Mouse (Mus musculus) E14TG2a.4 (cell line): ENCODE measurements around the gene Sel1l3.

Experiments
- H3K27me3 ChIP-seq: 2 replicates; pipeline ENCODE4 v1.6.1; 2014; ENCODE audit warnings: low read length, control low read depth; ENCODE audit not compliant: insufficient read depth
- H3K36me3 ChIP-seq: 2 replicates; pipeline ENCODE4 v1.6.1; 2014; ENCODE audit warnings: low read length, control low read depth; ENCODE audit not compliant: insufficient read depth
- H3K4me1 ChIP-seq: replicated peaks from 2 replicates; pipeline ENCODE4 v1.6.1; 2014; ENCODE audit warnings: low read depth, low read length, control low read depth
- H3K4me3 ChIP-seq: replicated peaks from 2 replicates; pipeline ENCODE4 v1.5.1; 2014; ENCODE audit warnings: mild to moderate bottlenecking, low read length
- H3K9me3 ChIP-seq: 2 replicates; pipeline ENCODE4 v1.6.1; 2014; ENCODE audit warnings: low read length, control low read depth
- CTCF ChIP-seq: conservative IDR thresholded peaks from 2 replicates; pipeline ENCODE4 v1.5.1; 2014; ENCODE audit warnings: low read length
- NANOG ChIP-seq: IDR thresholded peaks from 2 replicates; pipeline ENCODE4 v1.6.1; 2014; ENCODE audit warnings: borderline replicate concordance, low read length, mixed read lengths
- POU5F1 ChIP-seq: IDR thresholded peaks from 2 replicates; pipeline ENCODE4 v1.6.1; 2014; ENCODE audit warnings: low read length, borderline replicate concordance

Sel1l3 gene

DNA sequence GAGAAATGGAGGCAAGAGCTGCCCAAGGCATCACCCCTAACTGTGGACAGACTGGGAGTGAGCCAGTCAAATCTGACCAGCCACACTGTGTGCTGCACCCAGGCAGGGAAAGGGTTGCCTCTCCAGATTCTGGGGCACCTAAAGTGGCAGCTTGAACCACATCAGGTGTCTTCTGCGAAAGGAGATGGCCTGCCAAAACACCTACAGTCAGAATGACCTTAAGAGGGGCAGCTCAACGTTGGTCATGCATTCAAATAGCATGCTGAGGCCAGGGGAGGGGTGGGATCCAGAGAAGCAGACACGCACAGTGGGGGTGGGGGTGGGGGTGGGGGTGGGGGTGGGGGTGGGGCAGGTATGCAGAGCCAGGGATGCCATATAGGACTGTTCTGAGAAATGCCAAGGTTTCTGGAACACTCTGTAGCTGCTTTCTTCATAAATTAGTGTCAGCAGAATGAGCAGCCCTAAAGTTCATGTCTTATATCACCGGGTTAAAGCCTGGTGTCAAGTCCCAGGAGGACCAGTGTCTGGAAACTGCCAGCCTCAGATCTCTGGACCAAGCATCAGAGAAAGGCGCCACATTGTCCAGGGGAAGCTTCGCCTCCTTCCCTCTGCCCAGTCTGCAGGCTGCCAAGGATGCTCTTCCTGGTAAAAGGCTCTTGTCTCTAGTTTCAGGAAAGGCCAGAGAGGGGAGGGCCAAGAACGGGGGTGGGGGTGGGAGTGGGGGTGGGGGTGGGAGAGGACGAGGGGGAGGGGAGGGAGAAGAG, 65.4 kb downstream of the Sel1l3 start:
- Histone ChIP-seq H3K4me3 (no peak overlapping the region), H3K36me3 (no peaks in the 10 kb centered on the region), H3K9me3 (peaks cover 5% of the 10 kb centered on the region; the same call in 1 of the 2 replicates), H3K4me1 (no peaks in the 10 kb centered on the region), H3K27me3 (peaks cover 10% of the 10 kb centered on the region; the same call in 1 of the 2 replicates)
- TF ChIP-seq POU5F1 = no peak
- no peak for TF ChIP-seq CTCF
- no peak for TF ChIP-seq NANOG

GRCm38 (mm10) chr5:53147418-53147817, 66.3 kb downstream of the Sel1l3 start:
- Histone ChIP-seq H3K27me3 (peaks cover 10% of the 10 kb centered on the region; the same call in 1 of the 2 replicates), H3K9me3 (peaks cover 5% of the 10 kb centered on the region; the same call in 1 of the 2 replicates), H3K4me3 (no peak overlapping the region), H3K36me3 (no peaks in the 10 kb centered on the region), H3K4me1 (no peaks in the 10 kb centered on the region)
- TF ChIP-seq NANOG (no peak), POU5F1 (no peak), CTCF (no peak)

- Histone ChIP-seq H3K27me3 (peaks cover 9% of the 10 kb centered on the region; the same call in 1 of the 2 replicates), H3K4me1 (no peaks in the 10 kb centered on the region), H3K36me3 (no peaks in the 10 kb centered on the region), H3K9me3 (peaks cover 5% of the 10 kb centered on the region; the same call in 1 of the 2 replicates), H3K4me3 (no peak overlapping the region)
- no peak for TF ChIP-seq CTCF
- no peak for TF ChIP-seq NANOG
- TF ChIP-seq POU5F1 = no peak
These were observed 67.1 kb downstream of the Sel1l3 start for GRCm38 (mm10) chr5:53146684-53147061.

- Histone ChIP-seq H3K4me3 (no peak overlapping the region), H3K4me1 (no peaks in the 10 kb centered on the region), H3K36me3 (no peaks in the 10 kb centered on the region), H3K27me3 (peaks cover 4% of the 10 kb centered on the region; the same call in 1 of the 2 replicates), H3K9me3 (peaks cover 5% of the 10 kb centered on the region; the same call in 1 of the 2 replicates)
- no peak for TF ChIP-seq POU5F1
- TF ChIP-seq CTCF = no peak
- no peak for TF ChIP-seq NANOG
These were observed 67.6 kb downstream of the Sel1l3 start for GRCm38 (mm10) chr5:53146049-53146683.

DNA sequence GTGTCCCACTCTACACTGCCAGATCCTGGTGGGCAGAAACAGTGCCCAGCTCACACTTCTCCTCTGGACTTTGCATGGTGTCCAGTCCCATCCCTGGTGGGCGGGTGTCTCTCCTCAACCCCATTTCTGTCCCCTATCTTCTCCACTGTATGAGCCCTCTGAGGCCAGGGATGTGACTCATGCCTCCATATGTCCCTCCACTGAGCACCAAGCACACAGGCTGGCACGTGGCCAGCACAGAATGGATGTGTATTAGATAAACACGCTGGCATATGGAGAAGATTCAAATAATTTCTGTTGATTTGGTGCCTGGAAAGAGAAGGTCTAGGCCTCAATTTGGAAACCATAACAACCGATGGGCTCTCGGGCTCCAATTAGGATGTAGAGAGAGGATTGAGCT, 71.1 kb downstream of the Sel1l3 start:
- H3K4me3 ChIP-seq = no peak overlapping the region
- TF ChIP-seq NANOG = no peak
- TF ChIP-seq CTCF = no peak
- no peak for TF ChIP-seq POU5F1
- peaks cover 8% of the 10 kb centered on the region; the same call in 1 of the 2 replicates for H3K4me1 ChIP-seq
- H3K9me3 ChIP-seq = peaks cover 5% of the 10 kb centered on the region; the same call in 1 of the 2 replicates
- H3K27me3 ChIP-seq = no peaks in the 10 kb centered on the region; the same call in 1 of the 2 replicates
- no peaks in the 10 kb centered on the region for H3K36me3 ChIP-seq

GRCm38 (mm10) chr5:53140158-53140927, 73.4 kb downstream of the Sel1l3 start:
- H3K36me3 ChIP-seq = no peaks in the 10 kb centered on the region
- no peak overlapping the region for H3K4me3 ChIP-seq
- TF ChIP-seq NANOG (no peak), POU5F1 (no peak), CTCF (no peak)
- H3K4me1 ChIP-seq = peaks cover 8% of the 10 kb centered on the region; the same call in 1 of the 2 replicates
- no peaks in the 10 kb centered on the region for H3K27me3 ChIP-seq
- H3K9me3 ChIP-seq = peaks cover 5% of the 10 kb centered on the region; the same call in 1 of the 2 replicates

DNA sequence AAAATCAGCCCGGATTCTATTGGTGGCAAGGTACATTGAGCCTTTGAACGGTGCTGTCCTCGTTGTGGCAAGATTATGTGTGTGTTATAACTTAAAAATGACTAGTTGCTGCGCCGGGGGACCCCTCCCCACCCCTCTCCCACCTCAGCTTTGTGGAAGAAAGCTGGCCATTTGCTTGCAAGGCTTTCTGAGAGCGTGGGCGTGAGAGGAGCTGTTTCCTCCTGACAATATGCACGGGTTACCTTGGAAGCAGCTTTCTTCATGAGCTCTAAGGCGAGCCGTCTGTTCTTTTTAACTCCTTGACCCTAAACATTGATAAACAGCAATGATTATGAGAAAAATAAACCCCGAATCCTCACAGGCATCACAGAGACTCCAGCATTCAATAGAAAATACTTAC, 74.2 kb downstream of the Sel1l3 start:
- TF ChIP-seq CTCF (no peak), NANOG (no peak), POU5F1 (no peak)
- Histone ChIP-seq H3K4me3 (no peak overlapping the region), H3K36me3 (no peaks in the 10 kb centered on the region), H3K27me3 (no peaks in the 10 kb centered on the region), H3K9me3 (peaks cover 1% of the 10 kb centered on the region; the same call in 1 of the 2 replicates), H3K4me1 (peaks cover 8% of the 10 kb centered on the region; the same call in 1 of the 2 replicates)

GRCm38 (mm10) chr5:53139140-53139539, 74.6 kb downstream of the Sel1l3 start:
- no peak for TF ChIP-seq NANOG
- TF ChIP-seq POU5F1 = no peak
- TF ChIP-seq CTCF = no peak
- no peaks in the 10 kb centered on the region for H3K9me3 ChIP-seq
- H3K4me1 ChIP-seq = peaks cover 8% of the 10 kb centered on the region; the same call in 1 of the 2 replicates
- H3K4me3 ChIP-seq = no peak overlapping the region
- no peaks in the 10 kb centered on the region for H3K27me3 ChIP-seq
- no peaks in the 10 kb centered on the region for H3K36me3 ChIP-seq
